Mouse (Mus musculus): ENCODE results near the gene Nfib.

- no peak for TF ChIP-seq CTCF (IDR thresholded peaks at IDR 0.05; ENCODE audit: control insufficient read depth, insufficient read depth, low read length)
- no peak for TF ChIP-seq POLR2A (IDR thresholded peaks at IDR 0.05; ENCODE audit: borderline replicate concordance, control insufficient read depth, low read depth, low read length)
Observed at GRCm38 (mm10) chr4:82511001-82511513, 194.5 kb downstream of the Nfib start.

Measured in bone marrow, adult 2 months (tissue).